Mouse (Mus musculus) brain, embryonic 14.5 days (tissue): ENCODE data around the gene Csnk1e.

ENCODE experiments used
- CTCF ChIP-seq: fragments of 200-500 bp; IDR thresholded peaks from 2 replicates; pipeline ENCODE4 v1.5.1; 2012; ENCODE audit warnings: inconsistent platforms, mild to moderate bottlenecking, moderate library complexity, borderline replicate concordance; ENCODE audit not compliant: insufficient read depth, insufficient read length; ENCODE audit errors: extremely low read depth
- POLR2A ChIP-seq: fragments of 200-500 bp; IDR thresholded peaks from 2 replicates; pipeline ENCODE4 v1.6.1; 2012; ENCODE audit warnings: mild to moderate bottlenecking, inconsistent platforms, borderline replicate concordance; ENCODE audit not compliant: poor library complexity, insufficient read depth, insufficient read length, severe bottlenecking; ENCODE audit errors: extremely low read depth

- TF ChIP-seq CTCF (no peak), POLR2A (no peak)
Observed at GRCm38 (mm10) chr15:79378608-79379007, 76.8 kb downstream of the Csnk1e start.
